Mouse (Mus musculus): ENCODE data around the gene Rusc2.

The Rusc2 gene

GRCm38 (mm10) chr4:43417269-43418062 lies 35.7 kb downstream of the Rusc2 start:
- DNase-seq, result no peak

GRCm38 (mm10) chr4:43418450-43418849 lies 36.7 kb downstream of the Rusc2 start:
- no peak for DNase-seq

- DNase-seq, result no peak
These were observed 37.3 kb downstream of the Rusc2 start for GRCm38 (mm10) chr4:43418973-43419656.

GRCm38 (mm10) chr4:43419801-43420281 lies 38.1 kb downstream of the Rusc2 start:
- DNase-seq, result no peak

- peak; percentile 85 to 90 for DNase-seq
These were observed 38.5 kb downstream of the Rusc2 start for GRCm38 (mm10) chr4:43420305-43420704.

GRCm38 (mm10) chr4:43421632-43422240 lies 40.0 kb downstream of the Rusc2 start:
- DNase-seq, result no peak

- no peak for DNase-seq
These were observed 41.6 kb downstream of the Rusc2 start for GRCm38 (mm10) chr4:43423267-43423934.

- DNase-seq, result no peak
These were observed 42.3 kb downstream of the Rusc2 start for GRCm38 (mm10) chr4:43424072-43424471.

- no peak for DNase-seq
These were observed 43.4 kb downstream of the Rusc2 start for GRCm38 (mm10) chr4:43425197-43425596.

GRCm38 (mm10) chr4:43425648-43426380 lies 44.0 kb downstream of the Rusc2 start:
- DNase-seq, result no peak

- DNase-seq, result no peak
These were observed 44.7 kb downstream of the Rusc2 start for GRCm38 (mm10) chr4:43426487-43426886.

GRCm38 (mm10) chr4:43427501-43428179 lies 45.9 kb downstream of the Rusc2 start:
- DNase-seq, result no peak

- DNase-seq, result peak in 1 of 2 experiments; percentile 36
These were observed 46.5 kb downstream of the Rusc2 start for GRCm38 (mm10) chr4:43428180-43428861.

- peak; percentile 44 to 57 for DNase-seq
These were observed 47.2 kb downstream of the Rusc2 start, which contains the start of gene Fam166b for GRCm38 (mm10) chr4:43428946-43429345. Gene Fam166b, minus strand, starts transcription at chr4:43429134.

GRCm38 (mm10) chr4:43431690-43432089 lies 49.9 kb downstream of the Rusc2 start:
- DNase-seq, result peak; percentile 93 to 96

GRCm38 (mm10) chr4:43432832-43433231 lies 51.1 kb downstream of the Rusc2 start:
- no peak for DNase-seq

GRCm38 (mm10) chr4:43441639-43442038 lies 59.9 kb downstream of the Rusc2 start, which contains the start of gene Tesk1:
Gene Tesk1, plus strand, starts transcription at chr4:43441939.
- no peak for DNase-seq

GRCm38 (mm10) chr4:43442044-43442443 lies 60.3 kb downstream of the Rusc2 start:
- peak; percentile 100 for DNase-seq

GRCm38 (mm10) chr4:43442456-43443361 lies 60.9 kb downstream of the Rusc2 start:
- peak; percentile 79 to 84 for DNase-seq

- peak; percentile 58 to 62 for DNase-seq
These were observed 61.7 kb downstream of the Rusc2 start for GRCm38 (mm10) chr4:43443511-43443910.
